Mouse (Mus musculus) kidney, adult 18-20 months (tissue): ENCODE measurements around the gene A530032D15Rik.
"Not testable (repeated sequence)": the region's sequence is repeated elsewhere in the genome, so short reads cannot be mapped to it uniquely, and the experiment has no call there.

Source experiments
- DNase-seq: peaks from one replicate; pipeline ENCODE4 v3.0.0; 2021

The A530032D15Rik gene

DNA sequence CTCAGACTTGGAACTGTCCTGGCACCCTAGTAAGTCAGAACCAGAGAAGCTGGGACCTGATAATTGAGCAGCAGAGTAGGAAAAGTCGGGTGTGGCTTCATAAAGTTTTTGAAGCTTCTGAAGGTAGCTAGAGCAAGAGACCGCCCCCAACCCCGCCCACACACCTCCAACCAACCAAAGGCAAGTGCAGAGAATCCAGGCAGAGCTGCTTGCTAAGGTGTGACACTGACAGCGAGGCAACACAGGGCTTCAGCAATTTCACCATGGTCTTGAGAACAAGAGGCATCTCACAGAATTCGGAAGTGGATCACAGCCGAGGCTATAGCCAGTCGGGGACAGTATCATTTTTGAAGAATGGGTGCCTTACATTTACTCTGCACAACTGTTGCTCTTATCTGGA is at the start of gene A530032D15Rik:
TSS of gene A530032D15Rik (minus strand) at position 101 of the 400 bp plus-strand sequence.
- DNase-seq = not testable (repeated sequence)

DNA sequence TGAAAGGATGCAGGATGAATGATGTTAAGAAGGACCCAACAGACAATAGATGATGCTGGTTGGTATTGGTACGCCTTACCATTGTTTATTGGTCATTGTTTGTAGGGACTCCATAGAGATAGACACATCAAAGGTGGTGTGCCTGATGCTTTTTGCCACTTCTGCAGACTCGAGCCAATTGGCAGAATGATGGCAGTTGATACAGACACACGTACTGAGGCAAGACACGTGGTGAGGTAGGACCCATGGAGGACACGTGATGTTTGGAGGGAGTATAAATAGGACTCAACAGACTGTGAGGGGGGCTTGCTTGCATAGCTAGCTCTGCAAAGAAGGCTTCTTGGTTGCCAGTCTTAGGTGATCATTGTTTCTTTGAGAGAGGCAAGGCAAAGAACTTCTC is 45.5 kb upstream of the A530032D15Rik start:
- not testable (repeated sequence) for DNase-seq

DNA sequence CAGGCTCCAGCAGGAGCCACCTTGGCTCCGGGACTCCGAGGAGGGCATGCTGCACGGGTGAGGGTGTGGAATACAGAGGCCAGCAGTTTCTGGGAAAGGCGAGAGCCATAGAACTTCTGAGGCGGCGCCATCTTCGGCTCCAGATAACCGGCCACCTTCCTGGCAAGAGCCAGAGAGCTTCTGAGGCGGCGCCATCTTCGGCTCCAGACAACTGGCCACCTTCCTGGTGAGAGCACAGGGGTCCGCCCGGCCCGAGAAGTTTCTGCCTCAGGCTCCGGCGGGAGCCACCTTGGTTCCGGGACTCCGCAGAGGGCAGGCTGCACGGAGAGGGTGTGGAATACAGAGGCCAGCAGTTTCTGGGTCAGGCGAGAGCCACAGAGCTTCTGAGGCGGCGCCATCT is 24.0 kb upstream of the A530032D15Rik start:
- DNase-seq = not testable (repeated sequence)

DNA sequence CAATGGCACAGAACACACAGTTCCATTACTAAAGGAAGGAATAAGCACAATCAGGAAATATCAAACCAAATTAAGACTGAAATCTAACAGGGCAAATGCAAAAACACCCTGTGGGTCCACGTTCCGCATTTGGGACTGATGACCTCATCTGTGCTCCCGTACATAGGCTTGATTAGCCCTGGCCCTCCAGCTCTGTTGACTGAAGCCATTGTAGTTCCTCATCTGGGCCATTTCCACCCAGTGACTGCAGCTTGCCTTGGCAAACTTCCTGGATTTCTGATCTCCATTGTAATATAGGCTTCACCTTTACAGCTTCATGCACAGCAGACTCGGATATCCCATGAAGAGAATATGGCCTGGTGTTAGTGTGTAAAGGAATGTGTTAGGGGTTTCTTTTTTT is 12.2 kb upstream of the A530032D15Rik start:
- DNase-seq = not testable (repeated sequence)

DNA sequence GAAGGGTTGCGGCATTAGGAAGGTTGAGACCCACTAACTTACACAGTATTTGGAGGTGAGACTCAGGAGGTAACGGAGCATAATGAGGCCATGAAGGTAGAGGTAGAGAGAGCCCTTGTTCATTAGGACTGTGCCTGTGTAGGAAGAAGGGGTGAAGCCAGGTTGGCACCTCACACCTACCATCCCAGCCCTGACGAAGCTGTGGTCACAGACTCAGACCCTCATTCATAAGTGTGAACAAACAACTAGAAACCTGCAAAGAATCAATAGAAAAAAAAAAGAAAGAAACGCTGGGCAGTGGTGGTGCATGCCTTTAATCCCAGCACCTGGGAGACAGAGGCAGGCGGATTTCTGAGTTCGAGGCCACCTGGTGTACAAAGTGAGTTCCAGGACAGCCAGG is 8.7 kb upstream of the A530032D15Rik start:
- DNase-seq = not testable (repeated sequence)

DNA sequence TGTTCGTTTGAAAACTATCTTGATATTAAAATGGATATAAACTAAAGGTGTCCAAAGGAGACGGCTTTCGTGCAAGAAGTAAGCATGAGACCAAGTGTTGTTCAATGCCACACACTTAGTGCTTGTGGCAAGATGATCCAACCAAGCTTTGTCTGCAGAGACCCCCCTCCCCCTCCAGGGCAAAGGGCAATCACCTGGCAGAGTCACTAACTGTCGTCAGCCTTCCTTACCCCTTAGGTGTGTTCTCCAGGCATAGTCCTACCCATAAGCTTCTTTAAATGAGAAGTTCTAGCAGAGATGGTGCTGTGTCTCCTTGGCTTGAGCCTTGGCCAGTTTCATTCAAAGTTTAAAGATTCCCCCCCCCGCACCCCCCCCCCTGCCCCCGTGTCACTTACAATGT is 7.9 kb upstream of the A530032D15Rik start:
- DNase-seq = not testable (repeated sequence)

DNA sequence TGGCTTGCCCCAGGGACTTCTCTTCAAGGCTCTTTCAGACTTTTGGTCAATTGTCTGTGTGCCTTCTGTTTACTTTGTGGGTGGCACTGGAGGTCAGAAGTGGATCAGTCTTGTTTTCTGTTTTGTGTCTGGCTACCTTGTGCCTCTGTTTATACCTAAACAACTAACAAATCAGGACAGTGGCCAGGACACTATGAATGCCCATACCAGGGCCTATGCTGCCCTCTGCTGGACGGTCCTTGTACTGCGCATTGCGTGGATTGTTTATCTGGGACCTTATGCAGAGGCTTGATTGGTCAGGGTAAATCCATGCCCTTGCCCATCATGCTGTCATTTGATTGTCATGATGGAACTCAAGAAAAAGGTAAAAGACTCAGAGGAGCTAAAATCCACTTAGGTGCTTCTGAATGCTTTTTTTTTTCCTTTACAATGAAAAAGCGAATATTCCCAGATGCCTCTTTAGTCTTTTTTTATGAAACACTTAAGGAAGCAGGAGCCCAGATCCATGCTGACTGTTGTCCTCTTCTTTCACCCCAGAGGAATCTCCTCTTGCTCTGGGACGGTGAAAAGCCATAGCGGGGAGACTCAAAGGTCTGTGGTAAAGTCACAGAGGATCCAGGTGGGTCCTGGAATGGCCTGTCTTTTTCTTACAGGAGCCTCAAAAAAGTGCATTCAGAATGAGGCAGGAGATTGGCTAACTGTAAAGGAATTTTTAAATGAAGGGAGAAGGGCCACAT is 5.2 kb upstream of the A530032D15Rik start:
- peak; percentile 82 for DNase-seq

DNA sequence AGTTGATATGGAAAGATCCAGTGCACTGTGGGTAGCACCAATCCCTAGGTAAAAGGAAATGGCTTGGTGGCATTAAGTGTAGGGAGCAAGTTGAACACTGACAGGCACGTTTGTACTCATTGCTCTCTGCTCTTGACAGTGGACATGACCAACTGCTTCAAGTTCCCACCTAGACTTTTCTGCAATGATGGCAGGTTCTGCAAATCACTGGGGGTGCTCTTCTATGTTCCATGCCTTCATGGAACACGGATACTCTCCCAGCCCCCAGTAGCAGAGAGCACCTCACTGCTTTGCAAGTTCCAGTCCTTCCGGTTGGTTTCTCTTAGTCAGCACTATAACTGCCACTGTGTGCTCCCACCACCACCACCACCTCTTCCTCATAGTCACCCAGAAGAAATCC is 4.4 kb upstream of the A530032D15Rik start:
- DNase-seq = not testable (repeated sequence)

DNA sequence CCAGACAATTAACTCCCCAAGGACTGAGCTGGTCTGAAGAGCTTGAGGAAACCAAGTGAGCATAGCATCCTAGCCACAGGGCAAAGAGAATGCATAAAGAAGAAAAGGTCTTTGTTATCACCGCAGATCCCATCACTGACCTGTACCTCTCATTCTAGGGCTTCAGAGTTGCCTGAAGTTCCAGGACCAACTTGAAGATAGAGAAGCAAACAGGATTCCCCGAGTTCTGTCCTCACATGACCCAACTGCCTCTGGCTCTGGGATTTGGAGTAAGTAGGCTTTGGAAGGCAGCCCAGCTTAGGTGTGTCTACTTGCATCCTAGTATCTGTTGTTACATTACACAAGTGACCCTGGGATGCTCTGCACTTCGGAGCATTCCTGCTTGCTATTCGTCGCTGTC is 3.2 kb upstream of the A530032D15Rik start:
- DNase-seq = not testable (repeated sequence)

DNA sequence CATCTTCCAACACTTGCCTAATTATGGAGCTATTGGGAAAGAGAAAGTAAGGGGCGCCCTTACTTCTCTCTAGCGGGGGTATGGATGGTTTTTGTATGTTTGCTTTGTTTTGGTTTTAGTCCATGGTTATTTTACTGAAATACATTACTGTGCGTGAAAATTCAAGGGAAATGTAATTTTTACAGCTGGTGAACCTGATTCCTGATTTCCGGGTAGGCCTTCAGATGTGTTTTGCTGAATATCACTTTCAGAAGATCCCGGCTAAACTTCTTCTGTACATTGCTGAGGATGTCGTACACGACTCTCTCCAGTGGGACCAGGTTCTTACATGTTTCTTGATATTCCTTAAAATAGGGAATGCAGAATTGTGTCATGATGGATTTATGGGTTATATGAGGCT is 2.6 kb upstream of the A530032D15Rik start:
- not testable (repeated sequence) for DNase-seq

DNA sequence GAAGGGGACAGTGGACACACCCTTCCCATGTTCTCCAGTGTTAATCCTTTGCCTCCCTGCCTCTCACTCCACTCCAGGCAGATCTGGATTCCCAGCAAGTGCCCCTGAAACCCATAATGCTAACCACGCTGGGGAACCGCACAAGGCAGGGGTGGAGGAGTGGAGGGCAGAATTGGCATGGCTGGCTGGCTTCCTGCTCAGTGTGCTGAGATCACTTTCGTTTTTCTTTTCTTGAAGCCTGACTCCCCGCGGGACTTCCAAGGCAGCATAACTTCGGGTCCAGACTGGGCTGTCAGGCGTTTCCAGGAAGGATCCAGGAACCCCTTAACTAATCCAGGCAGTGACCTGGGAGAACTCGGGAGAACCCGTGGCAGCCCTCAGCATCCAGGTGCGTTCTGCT is 1.9 kb upstream of the A530032D15Rik start:
- DNase-seq = not testable (repeated sequence)

DNA sequence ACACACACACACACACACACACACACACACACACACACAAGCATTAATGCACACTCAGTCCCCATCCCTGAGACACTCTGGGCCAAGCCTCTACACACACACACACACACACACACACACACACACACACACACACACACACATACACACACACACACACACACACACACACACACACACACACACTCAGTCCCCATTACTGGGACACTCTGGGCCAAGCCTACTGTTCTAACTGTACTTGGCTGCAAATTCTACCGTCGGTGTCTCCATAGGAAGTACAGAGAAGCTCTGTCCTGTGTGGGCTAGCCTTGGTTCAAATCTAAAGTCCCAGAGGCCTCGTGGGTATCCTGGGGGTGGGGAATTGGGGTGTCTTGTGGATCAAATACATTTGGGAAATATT is 1.2 kb upstream of the A530032D15Rik start:
- not testable (repeated sequence) for DNase-seq

DNA sequence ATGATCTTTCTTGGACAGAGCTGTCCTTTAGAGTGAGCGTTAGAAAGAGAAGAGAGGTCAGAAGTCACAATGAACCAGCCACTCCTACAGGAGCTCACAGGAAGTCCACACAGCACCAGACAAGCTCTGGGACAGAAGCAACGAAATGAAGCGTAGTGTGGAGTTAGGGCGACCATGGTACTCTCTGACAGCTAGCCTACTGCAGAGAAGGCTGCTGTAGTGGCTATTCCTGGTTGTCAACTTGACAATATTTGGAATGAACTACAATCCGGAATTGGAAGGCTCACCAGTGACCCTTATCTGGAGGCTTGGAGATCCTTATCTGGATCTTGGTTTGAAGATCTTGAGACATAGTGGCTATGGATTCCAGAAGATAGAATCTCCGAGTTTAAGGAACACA is 3.6 kb downstream of the A530032D15Rik start:
- not testable (repeated sequence) for DNase-seq

DNA sequence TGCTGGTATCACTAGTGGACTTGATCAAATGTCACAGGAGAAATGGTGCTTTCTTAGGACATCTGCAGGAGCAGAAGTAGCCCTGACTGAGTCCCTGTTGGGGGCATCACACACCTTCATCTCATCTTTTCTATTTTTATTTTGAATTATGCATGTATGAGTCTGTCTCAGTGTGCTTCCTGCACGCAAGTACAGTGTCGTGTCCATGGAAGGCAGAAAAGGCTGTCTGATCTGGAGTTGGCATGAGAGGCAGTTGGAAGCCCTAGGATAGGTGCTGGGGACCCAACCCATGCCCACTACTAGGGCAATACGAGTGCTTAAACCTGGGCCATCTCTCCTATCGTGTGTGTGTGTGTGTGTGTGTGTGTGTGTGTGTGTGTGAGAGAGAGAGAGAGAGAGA is 4.3 kb downstream of the A530032D15Rik start:
- DNase-seq = not testable (repeated sequence)

DNA sequence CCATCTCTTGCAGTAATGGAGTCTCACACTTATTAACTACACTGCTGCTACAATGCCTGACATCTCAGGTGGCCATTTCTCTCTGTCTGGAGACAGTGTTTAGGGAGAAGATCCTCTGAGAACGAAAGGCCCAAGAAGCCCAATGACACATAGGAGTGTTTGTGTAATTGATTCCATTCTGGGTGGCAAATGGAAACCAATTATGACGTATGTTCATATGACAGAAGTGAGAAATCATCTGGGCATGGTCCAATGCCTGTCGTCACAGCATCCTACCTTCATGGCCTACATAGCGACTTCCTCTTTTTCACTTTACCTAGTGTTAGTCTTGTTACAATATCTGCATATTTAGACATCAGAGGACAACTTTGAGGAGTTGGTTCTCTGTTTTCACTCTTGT is 7.9 kb downstream of the A530032D15Rik start:
- not testable (repeated sequence) for DNase-seq

DNA sequence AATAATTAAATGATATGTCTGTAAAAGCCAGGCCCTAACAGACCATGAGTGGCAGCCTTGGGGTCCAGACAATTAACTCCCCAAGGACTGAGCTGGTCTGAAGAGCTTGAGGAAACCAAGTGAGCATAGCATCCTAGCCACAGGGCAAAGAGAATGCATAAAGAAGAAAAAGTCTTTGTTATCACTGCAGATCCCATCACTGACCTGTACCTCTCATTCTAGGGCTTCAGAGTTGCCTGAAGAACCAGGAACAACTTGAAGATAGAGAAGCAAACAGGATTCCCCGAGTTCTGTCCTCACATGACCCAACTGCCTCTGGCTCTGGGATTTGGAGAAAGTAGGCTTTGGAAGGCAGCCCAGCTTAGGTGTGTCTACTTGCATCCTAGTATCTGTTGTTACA is 9.8 kb downstream of the A530032D15Rik start, which contains the start of gene Gm10553:
TSS of gene Gm10553 (plus strand) at position 301 of the 400 bp plus-strand sequence.
- DNase-seq = not testable (repeated sequence)

DNA sequence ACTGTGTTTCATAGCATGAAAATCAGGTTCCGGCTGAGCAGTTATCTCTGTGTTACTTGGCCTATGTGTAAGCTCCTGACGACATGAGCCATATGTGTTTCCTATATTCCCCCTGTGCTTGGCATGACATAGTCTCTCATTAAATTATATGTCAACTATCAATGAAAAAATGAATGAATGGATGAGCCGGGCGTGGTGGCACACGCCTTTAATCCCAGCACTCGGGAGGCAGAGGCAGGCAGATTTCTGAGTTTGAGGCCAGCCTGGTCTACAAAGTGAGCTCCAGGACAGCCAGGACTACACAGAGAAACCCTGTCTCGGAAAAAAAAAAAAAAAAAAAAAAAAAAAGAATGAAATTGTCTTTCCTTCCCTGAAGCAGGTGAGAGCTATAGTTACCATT is 10.6 kb downstream of the A530032D15Rik start:
- DNase-seq = not testable (repeated sequence)

DNA sequence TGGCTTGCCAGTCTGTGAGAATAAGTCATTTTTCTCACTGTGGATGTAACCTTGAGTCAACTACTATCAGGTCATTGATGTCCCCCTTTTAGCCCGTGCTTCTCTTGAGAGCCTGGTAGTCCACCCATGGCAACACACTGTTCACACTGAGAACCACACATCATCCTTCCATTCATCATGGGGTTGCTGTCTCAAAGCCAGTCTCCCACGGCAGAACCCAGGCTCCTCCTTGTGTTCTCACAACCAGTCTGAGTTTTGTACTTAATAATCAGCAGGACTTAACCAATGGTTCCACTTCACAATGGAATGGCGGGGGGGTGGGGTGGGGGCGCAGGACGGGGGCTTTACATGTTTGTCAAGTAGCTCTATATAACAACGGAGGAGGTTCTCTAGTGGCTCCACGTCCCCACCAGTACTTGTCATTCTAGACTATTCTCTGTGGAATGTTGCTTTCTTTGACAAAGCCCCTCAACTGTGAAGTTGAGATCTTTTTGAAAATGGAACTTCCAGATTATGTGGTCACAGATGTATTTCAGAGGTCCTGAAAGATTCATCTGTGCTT is 16.6 kb downstream of the A530032D15Rik start:
- not testable (repeated sequence) for DNase-seq

DNA sequence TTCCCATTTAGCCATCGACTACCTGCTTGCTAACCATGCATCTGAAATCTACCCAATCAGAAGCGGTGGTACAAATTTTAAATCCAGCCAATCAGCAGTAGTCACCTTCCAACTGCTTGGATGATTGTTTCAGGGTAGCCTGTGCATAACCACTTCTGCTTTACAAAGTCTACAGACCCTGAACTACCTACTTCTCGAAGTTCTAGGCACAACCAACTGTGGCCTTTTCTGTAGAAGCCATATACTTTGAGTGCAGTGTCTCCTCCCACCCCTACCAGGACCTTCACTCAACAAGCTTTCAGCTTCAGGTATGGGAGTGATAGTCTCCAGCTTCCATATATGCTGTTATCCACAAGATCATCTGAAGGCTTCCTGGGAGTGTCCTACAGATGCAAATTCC is 17.5 kb downstream of the A530032D15Rik start:
- DNase-seq = not testable (repeated sequence)

DNA sequence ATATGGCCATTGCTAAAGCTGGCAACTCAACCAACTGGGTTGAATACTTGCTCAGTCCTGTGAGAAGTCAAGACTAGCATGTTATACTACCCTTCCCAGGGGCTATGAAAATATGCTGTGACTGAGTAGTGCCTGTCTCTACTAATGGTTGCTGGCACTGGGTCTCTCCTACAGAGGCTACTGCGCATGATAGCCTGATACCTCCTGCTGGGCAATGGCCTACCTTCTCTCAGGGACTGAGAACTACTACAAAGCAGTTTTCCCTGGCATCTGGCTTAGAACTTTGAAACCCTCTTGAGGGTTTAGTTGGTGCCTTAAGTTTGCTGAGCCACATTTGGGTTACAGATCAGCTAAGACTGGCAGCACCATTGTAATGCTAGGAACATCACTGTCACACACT is 23.4 kb downstream of the A530032D15Rik start:
- not testable (repeated sequence) for DNase-seq

DNA sequence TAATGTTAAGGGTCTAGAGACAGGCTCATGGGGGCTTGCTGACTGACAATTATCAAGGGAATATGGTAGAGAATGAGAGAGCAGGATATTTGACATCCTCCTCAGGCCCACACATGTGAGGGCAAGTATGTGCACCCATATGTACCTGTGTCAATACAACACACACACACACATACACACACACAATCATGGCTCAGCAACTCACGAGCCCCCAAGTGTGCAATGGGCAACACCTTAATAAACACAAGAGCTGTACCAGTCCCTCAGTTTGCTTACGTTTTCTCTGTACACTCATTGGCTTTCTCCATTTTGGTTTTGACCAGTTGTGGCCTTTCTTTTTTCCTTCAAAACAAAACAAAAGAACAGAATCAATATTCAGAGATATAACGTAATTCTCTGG is 24.9 kb downstream of the A530032D15Rik start:
- DNase-seq = not testable (repeated sequence)

DNA sequence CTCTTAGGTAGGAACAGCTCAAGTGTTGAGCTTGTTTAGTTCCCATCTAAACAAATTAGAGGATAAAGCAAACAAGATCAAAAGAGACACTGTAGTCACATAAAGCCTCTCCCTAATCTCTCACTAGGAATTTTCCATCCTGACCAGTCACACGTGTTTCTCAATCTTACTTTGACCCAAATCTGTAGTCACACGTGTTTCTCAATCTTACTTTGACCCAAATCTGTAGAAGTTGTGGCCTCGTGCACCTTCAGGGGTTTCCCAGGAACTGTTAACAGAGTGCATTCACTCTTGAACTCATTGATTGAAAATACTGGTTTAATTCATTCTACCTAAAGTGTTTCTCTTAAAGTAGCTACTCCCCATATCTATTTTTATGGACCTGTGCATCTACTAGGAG is 36.6 kb downstream of the A530032D15Rik start:
- not testable (repeated sequence) for DNase-seq

DNA sequence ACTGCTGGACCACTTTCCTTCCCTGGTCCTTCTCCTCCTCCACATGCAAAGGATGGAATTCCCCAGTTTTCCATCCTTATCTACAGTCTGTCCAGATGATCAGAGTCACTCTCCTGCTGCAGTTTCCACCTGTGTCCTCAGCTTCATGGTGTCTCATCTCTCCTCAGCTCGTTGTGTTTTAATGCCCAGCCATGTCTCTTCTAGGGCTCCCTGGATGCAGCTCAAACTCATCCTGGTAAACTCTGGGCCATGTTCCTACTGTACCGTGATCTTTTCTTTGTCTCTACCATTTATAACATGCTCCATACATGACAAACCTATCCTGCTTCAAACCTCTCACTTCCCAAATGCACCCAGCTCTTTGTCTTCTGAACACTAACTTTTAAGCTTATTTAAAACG is 38.0 kb downstream of the A530032D15Rik start:
- DNase-seq = not testable (repeated sequence)

DNA sequence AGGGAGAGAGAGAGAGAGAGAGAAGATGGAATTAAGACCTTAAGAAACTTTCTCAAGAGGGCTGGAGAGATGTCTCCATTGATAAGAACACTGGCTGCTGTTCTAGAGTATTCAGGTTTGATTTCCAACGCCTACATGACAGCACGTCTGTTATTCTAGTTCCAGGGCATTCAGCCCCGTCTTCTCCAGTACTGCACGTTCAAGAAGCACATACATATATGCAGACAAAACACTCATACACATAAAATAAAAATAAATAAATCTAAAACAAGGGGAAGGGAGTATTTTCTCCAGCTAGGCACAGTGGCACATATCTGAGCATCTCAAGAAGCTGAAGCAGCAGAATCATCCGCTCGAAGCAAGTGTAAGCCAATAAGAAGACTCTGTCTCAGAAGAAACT is 73.9 kb downstream of the A530032D15Rik start:
- DNase-seq = not testable (repeated sequence)
